Mouse (Mus musculus) left cerebral cortex, postnatal 10 days (tissue): ENCODE data around the gene Faiml. TPM values are rescaled to one million over a fixed set of nuclear protein-coding genes. Genes with fewer than 3 reads are reported as not detected.

Experiments used
- DNase-seq, 2 experiments: peaks; one replicate each; pipeline ENCODE4 v3.0.0; 2021 to 2022; ENCODE audit warnings: low spot score in 2 of 2, mixed read lengths in 1 of 2; ENCODE audit errors: extremely low spot score in 1 of 2
- intact Hi-C: fragments of 180-260 bp; cut with DNase I; formaldehyde crosslinking; loops from one replicate; pipeline ENCODE4 v1.15.1; 2025
- total RNA-seq, 2 experiments: library from RNA; stranded (reverse); gene quantifications; 2 replicates each; pipeline ENCODE4 v1.2.3; 2021

Faiml gene
- total RNA-seq = not detected

- intact Hi-C loops = no loop called here
- DNase-seq = no peak
These were observed at the start of gene Faiml for GRCm38 (mm10) chr9:99237139-99237538. TSS of gene Faiml (minus strand) at chr9:99237239.

DNA sequence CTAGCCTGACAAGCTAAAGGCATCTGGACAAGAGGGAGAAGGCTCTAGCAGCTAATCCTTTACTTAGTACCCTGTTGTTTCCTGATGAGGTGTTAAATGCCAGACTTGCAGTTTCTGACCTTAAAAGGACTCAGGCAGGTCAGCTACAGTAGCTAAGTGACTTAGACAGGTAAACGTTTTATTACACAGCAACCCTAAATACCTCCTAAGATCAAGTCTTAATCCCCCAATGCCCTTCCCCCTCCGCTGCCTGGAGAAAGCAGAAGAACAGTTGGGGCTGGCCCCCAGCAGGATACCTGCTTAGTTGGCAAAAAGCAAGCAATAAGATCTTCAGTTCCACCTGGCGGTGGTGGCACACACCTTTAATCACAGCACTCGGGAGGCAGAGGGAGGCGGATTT, 21.9 kb upstream of the Faiml start:
- intact Hi-C loops = no loop called here
- DNase-seq = no peak

DNA sequence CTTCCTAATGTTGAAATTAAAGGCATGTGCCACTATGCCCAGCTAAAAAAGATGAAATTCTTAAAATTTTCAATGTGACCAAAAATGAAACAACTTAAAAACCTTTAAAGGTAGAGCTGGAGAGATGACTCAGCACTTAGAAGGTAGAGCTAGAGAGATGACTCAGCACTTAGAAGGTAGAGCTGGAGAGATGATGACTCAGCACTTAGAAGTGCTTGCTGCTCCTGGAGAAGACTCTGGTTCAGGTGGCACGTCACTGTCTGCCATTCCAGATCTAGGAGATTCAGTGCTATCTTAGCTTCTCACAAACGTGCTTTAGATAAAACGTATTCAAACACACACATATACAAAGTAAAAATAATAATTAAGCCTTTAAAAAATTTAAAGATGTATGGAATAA, 19.8 kb upstream of the Faiml start:
- no peak for DNase-seq
- intact Hi-C loops = no loop called here

DNA sequence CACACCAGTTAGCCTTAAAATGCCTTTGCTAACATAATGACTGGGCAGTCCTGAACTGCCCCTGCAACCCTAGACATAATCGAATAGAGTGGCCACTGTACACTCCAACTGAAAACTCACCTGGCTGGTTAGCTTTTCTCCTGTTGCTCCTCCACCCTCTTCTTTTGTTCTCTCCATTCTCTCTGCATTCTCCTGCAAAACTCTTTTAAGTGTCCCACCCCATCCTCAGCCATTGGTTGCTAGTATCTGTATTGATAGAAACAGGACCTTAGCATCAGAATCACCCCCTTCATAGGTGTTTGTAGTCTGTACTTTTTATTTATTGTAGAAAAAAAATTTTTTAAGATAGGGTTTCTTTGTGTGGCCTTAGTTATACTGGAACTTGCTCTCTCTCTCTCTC, 19.2 kb upstream of the Faiml start:
- intact Hi-C loops = no loop called here
- no peak for DNase-seq

DNA sequence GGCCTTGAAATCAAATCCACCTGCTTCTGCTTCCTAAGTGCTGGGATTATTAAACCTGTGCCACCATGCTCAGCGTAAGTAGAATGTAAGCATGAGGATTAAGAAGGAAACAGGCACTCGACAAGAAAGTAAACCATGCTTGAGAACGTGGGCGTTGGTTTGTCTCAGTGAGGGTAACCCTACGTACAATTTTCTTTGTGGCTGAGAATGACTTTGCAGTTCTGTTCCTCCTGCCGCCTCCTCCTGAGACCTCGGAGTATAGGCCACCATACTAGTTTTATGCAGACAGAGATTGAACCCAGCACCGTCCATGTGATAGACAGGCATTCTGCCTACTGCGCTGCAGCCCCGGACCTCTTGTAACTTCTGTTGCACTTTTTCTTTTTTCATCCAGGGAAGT, 16.8 kb upstream of the Faiml start:
- intact Hi-C loops = no loop called here

DNA sequence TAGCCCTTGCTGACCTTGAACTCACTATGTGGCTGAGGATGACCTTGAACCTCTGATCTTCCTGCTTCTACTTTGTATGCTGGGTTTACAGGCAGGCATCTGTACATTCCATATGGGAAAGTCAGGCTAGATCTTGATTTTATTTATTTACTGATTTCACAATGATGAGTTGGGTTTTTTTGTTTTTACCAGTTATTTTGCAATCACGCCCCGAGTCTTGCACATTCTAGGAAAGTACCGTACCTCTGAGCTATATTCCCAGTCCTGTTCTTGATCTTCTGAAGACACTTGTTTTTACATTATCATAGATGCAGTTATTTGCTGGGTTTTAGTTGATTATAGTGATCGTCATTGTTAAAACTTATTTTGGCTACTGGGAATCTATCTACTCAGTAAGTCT, 11.9 kb upstream of the Faiml start:
- intact Hi-C loops = loop anchor here (10.0 kb wide), 1 partner anchor 634 kb away; no protein-coding TSS in a partner anchor
- no peak for DNase-seq

More for the DNA sequence above, 16.8 kb upstream of the Faiml start:
- no peak for DNase-seq

- DNase-seq = no peak
- intact Hi-C loops = loop anchor here (10.0 kb wide), 1 partner anchor 634 kb away; no protein-coding TSS in a partner anchor
These were observed 11.3 kb upstream of the Faiml start for GRCm38 (mm10) chr9:99248304-99248703.

DNA sequence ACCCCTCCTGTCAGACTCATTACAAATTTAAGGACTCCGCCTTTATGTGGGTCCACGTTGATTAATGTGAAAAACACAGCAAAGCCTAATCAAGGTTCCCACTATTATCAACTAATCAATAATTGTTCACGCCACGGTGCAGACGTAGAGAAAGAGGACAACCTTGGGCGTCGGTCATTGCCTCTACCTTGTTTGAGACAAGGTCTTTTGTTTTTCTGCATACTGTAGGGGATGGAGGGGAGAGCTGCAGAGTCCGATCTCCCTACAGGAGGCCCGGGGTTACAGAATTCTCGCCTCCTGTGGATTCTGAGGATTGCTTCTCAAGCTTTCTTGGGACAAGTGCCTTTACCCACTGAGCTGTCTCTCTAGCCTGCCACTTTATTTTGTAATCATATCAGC, 6.9 kb upstream of the Faiml start:
- intact Hi-C loops = loop anchor here (5.0 to 10.0 kb wide), 3 partner anchors 133 to 629 kb away; no protein-coding TSS in a partner anchor

GRCm38 (mm10) chr9:99243190-99243894, 6.3 kb upstream of the Faiml start, which contains the start of gene Cep70:
TSS of gene Cep70 (plus strand) at chr9:99243367.
- peak; percentile 92 to 97 for DNase-seq
- intact Hi-C loops = loop anchor here (5.0 to 10.0 kb wide), 3 partner anchors 134 to 629 kb away; no protein-coding TSS in a partner anchor

More for the DNA sequence above, 6.9 kb upstream of the Faiml start:
- DNase-seq = no peak

GRCm38 (mm10) chr9:99242533-99243189, 5.6 kb upstream of the Faiml start:
- no peak for DNase-seq
- intact Hi-C loops = loop anchor here (1.0 to 10.0 kb wide), 4 partner anchors 135 to 628 kb away; no protein-coding TSS in a partner anchor

DNA sequence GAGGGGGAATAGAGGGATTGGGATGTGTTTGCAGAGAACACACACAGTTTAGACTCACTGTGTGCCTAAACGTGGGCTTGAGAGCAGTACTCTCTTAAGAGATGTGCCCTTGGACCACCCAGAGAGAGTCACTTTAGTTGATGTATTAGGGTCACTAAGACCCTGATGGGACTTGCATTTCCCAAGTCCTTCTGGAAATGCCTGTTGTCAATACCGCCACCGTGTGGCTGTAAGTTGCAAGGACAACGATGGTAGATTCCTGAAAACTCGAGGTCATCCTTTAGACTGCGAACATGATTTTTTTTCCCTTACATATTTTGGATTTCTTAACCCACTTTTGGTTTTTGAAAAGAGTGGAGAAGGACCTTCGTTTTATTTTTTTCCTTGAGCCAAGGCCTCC, 5.0 kb upstream of the Faiml start:
- intact Hi-C loops = loop anchor here (1.0 to 10.0 kb wide), 4 partner anchors 135 to 627 kb away; no protein-coding TSS in a partner anchor

DNA sequence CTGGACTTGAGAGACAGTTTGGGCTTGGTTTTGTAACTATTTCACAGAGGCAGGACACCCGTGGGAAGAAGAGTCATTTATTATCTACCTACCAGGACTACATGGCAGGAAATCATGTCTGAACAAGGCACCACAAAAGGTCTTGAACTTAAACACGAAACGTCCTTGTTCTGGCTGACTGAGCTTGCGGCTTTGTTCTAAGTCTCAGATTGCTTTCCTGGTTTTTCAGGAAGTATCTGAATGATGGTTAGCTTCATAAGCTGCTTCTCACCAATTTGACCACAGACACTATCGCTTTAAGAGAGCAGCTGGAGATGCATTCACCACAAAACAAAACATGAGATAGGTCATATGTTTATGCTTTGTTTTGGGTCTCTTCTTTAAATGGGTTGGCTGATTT, 3.5 kb upstream of the Faiml start:
- DNase-seq = no peak
- intact Hi-C loops = loop anchor here (5.0 to 10.0 kb wide), 3 partner anchors 137 to 626 kb away; no protein-coding TSS in a partner anchor

More for the DNA sequence above, 5.0 kb upstream of the Faiml start:
- peak; percentile 46 for DNase-seq

- intact Hi-C loops = no loop called here
- DNase-seq = no peak
These were observed 2.2 kb upstream of the Faiml start for GRCm38 (mm10) chr9:99239256-99239655.

GRCm38 (mm10) chr9:99238276-99238675, 1.2 kb upstream of the Faiml start:
- DNase-seq = no peak
- intact Hi-C loops = no loop called here

GRCm38 (mm10) chr9:99229450-99229849, 7.6 kb downstream of the Faiml start:
- intact Hi-C loops = no loop called here
- no peak for DNase-seq

- intact Hi-C loops = no loop called here
These were observed 12.5 kb downstream of the Faiml start for GRCm38 (mm10) chr9:99224583-99224982.

DNA sequence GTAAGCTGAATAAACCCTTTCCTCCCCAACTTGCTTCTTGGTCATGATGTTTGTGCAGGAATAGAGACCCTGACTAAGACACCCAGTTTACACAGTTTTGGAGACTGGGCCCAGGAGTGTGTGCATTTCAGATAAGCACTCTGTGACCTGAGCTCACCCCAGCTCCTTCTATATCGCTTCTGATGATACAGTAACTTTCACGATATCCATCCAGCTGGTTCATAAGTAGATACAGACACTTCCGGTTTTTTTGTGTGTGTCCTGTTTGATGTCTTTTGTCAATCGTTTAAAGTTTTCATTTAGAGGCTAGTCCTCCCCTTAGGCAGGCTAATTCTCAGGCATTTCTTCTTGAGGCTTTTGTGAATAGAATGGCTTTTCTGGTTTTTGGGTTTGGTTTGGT, 15.4 kb downstream of the Faiml start:
- DNase-seq = no peak
- intact Hi-C loops = no loop called here

More at GRCm38 (mm10) chr9:99224583-99224982, 12.5 kb downstream of the Faiml start:
- no peak for DNase-seq

DNA sequence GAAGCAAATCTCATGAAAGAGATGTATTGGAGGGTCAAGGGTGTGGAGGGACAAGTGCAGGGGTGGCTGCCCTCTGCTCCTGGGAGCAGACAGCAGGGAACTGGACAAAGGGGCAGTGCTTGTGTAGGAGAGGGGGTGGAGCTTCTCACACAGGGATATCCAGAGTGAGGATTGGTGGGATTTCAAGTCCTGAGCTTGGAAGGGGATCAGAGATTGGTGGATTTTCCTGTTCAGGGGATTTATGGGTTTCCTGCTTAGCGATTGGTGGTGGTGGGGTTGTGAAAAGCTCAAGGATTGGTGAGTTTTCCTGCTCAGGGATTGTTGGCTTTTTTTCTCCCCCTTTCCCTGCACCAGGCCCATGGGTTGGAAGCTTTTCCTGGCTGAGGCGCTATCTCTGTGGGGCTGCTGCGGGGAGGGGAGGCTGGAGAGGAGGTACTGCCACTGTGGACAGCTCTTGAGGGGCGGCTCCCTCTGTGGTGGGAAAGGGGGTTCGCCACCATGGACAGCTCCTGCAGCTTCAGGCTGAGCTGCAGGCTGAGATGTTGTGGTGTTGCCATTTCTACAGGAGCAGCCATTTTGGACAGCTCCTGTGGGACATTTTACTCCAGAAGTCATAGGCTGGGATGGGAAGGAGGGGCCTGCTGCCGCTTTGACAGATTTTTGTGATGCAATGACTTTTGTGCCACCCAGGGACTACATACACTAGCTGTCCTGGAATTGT, 18.9 kb downstream of the Faiml start:
- DNase-seq = peak in 1 of 2 experiments; percentile 77
- intact Hi-C loops = no loop called here

DNA sequence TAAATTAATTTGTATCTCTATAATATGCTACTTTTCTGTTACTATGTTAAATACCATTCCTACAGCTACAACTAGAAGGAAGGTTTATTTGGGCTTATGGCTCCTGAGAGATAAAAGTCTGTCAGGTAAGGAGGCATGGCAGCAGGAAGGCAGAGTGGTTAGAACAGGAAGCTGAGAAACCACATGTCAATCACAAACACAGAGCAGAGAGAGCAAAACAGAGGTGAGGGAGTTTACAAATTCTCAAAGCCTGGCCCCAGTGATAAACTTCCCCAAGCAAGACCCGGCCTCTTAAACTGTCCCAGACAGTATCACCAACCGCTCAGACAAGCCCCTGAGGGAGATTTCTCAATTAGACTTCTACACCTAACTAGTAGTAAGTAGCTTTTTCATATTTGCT, 20.9 kb downstream of the Faiml start:
- intact Hi-C loops = no loop called here
- DNase-seq = no peak
